Mouse (Mus musculus): ENCODE results near the gene Zbtb40. TPM values are rescaled to one million over a fixed set of nuclear protein-coding genes. Genes with fewer than 3 reads are reported as not detected.

Zbtb40 gene
- polyA plus RNA-seq, 1 experiment from 2014 or later = 5.1 TPM

DNA sequence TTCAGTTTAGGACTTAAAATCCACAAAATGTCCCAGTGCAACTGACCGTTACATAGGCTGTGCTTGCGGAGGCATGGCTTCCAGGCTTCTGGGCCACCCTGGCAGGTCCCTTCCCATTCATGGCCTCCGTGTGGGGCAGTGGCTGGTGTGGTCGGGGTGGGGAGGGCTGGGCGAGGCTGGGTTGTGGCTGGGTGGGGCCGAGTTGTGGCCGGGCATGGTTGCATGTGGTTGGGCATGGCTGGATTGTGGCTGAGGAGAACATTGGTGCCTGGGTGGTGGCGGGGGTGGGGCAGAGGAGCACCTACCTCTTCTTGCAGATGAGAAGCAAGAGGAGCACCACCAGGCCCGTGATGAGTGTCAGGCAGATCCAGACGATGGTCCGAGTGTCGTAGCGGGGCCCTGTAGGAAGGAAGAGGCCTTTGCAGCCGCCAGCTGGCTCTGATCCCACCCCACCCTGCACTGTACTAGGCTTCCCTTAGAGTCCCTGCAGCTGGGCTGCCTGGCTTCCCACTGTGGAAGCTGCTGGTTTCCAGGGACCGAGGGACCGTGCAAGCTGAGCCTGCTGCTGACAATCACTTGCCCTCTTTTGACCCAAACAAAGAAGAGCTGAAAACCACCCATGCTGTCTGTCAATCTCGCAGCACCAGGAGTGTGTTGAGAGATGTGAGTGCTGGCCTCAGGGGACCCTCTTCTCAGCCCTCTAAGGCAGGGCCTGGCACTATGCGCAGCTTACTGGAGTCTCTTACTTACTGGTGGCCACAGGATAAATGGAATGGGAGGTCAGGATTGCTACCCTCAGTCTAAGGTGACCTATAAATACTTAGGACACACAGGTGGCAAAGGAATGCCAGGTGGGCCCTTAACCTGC is 113.6 kb downstream of the Zbtb40 start:
- no peaks in the 10 kb centered on the region for H3K9me3 ChIP-seq (ENCODE audit: control insufficient read depth, low read length)
- no peak for DNase-seq (ENCODE audit: low spot score)
- H3K4me2 ChIP-seq (ENCODE audit: low read depth, severe bottlenecking) = no peak overlapping the region
- H3K36me3 ChIP-seq (ENCODE audit: control insufficient read depth, insufficient read depth, low read length) = no peaks in the 10 kb centered on the region
- no peak overlapping the region for H3K27ac ChIP-seq (replicated peaks; ENCODE audit: low read depth, low read length)
- no peak overlapping the region for H3K4me3 ChIP-seq (ENCODE audit: low read depth, low read length)
- H3K27me3 ChIP-seq (ENCODE audit: control insufficient read depth, insufficient read depth, low read length) = no peaks in the 10 kb centered on the region
- no peaks in the 10 kb centered on the region for H3K4me1 ChIP-seq (ENCODE audit: control insufficient read depth, insufficient read depth, low read length)
- 65% methylated on average over 18 of the region's 18 CpGs for WGBS
- no peak overlapping the region for H3K9ac ChIP-seq (ENCODE audit: low read length)
- ATAC-seq (ENCODE audit: insufficient number of reproducible peaks, low FRiP score, low TSS enrichment, low read depth) = no peak

DNA sequence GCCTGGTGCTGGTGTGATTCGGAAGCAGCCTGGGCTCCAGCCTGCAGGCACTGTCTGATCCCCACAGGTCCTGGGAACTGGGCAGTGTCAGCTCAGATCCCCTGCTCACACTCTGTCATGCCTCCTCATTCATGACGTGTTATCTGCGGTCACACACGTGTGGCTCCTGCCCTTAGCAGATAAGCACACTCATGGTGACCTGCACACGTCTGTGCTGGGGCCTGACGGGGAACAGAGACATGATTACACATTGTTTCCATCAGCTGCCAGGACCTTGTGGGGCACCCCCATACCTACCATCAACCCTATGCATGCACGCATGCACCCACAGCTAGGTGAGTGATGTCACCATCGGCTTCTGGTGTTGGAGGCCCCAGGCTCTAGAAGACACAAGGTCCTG is 118.1 kb downstream of the Zbtb40 start:
- Histone ChIP-seq H3K36me3 (ENCODE audit: control insufficient read depth, insufficient read depth, low read length) (no peaks in the 10 kb centered on the region), H3K4me1 (ENCODE audit: control insufficient read depth, insufficient read depth, low read length) (no peaks in the 10 kb centered on the region), H3K9ac (ENCODE audit: low read length) (no peak overlapping the region), H3K27ac (replicated peaks; ENCODE audit: low read depth, low read length) (no peak overlapping the region), H3K4me3 (ENCODE audit: low read depth, low read length) (no peak overlapping the region), H3K4me2 (ENCODE audit: low read depth, severe bottlenecking) (no peak overlapping the region), H3K9me3 (ENCODE audit: control insufficient read depth, low read length) (no peaks in the 10 kb centered on the region), H3K27me3 (ENCODE audit: control insufficient read depth, insufficient read depth, low read length) (peaks cover 5% of the 10 kb centered on the region; the same call in 1 of the 2 replicates)
- no peak for DNase-seq (ENCODE audit: low spot score)
- ATAC-seq (ENCODE audit: insufficient number of reproducible peaks, low FRiP score, low TSS enrichment, low read depth) = no peak
- WGBS = 84% methylated on average over 8 of the region's 8 CpGs

Other genes starting within 250 kb of the Zbtb40 start
- gene Ephb2, start 212.8 kb downstream of the Zbtb40 start, polyA plus RNA-seq (2014; fragmentation: Nextera tagmentation; extraction: Ambion mirVana) = 12.5 and 16.2 TPM in 2 replicates
- 16.4 and 16.5 TPM in 2 replicates for gene C1qb, start 162.6 kb downstream of the Zbtb40 start, polyA plus RNA-seq (2014; fragmentation: Nextera tagmentation; extraction: Ambion mirVana)
- 6.3 and 9.3 TPM in 2 replicates for gene C1qc, start 155.7 kb downstream of the Zbtb40 start, polyA plus RNA-seq (2014; fragmentation: Nextera tagmentation; extraction: Ambion mirVana)
- 8.5 and 8.6 TPM in 2 replicates for gene C1qa, start 150.0 kb downstream of the Zbtb40 start, polyA plus RNA-seq (2014; fragmentation: Nextera tagmentation; extraction: Ambion mirVana)
- gene Epha8, start 92.0 kb downstream of the Zbtb40 start, polyA plus RNA-seq (2014; fragmentation: Nextera tagmentation; extraction: Ambion mirVana) = 0.09 and 0.23 TPM in 2 replicates
- 3.5 and 5.1 TPM in 2 replicates for gene Wnt4, start 228.7 kb upstream of the Zbtb40 start, polyA plus RNA-seq (2014; fragmentation: Nextera tagmentation; extraction: Ambion mirVana)